In the genomic region with DNA sequence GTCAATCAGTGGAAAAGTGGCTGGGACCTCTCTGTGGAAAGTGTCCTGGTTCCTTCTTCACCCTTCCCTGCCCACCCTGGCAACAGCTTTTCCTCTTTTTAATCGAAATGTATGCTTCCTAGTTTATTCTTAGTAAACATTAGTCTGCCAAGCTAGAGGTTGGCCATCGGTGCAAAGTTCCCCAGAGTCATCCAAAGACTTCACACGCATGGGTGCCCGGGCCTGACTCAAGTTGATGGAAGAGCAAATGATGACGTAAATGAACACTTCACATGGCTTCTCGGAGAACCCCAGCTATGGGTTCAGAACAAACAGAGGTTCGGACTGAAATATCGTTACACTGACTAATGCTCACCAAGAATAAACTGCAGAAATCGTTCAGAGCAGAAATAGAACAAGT, we compare ENCODE assay signal across 20 mouse cellular contexts. TPM values are rescaled to one million over a fixed set of nuclear protein-coding genes. Genes with fewer than 3 reads are reported as not detected.
DNase-seq lines count a peak whose midpoint lies in the region; ATAC-seq and TF ChIP-seq lines count a peak whose summit lies in the region.
"Had no signal": no experiment of that assay in that cellular context is flagged by ENCODE, and none has a peak within 500 bp of the region (broad histone marks: within the 10 kb centered on the region; RNA-seq: fewer than 3 reads in every experiment).

No protein-coding gene starts in this region.

- peak; percentile 15 for ATAC-seq in Patski
- peak; percentile 54; the same call in 1 of the 2 replicates for ATAC-seq in kidney, embryonic 16.5 days (ENCODE audit: low FRiP score, low TSS enrichment)
- ATAC-seq: forebrain, embryonic 16.5 days had no signal

- H3K27me3 ChIP-seq in Patski, result no peaks in the 10 kb centered on the region
- H3K27me3 ChIP-seq in kidney, embryonic 16.5 days (ENCODE audit: insufficient read depth, low read length), result no peaks in the 10 kb centered on the region
- H3K27me3 ChIP-seq: embryonic facial prominence, embryonic 13.5 days; forebrain, embryonic 12.5 days had no signal

- H3K4me3 ChIP-seq in kidney, embryonic 16.5 days (ENCODE audit: low read length), result no peak overlapping the region
- H3K4me3 ChIP-seq: embryonic facial prominence, embryonic 13.5 days; forebrain, embryonic 12.5 days; heart, embryonic 10.5 days had no signal

- DNase-seq in Patski (ENCODE audit: low read depth, low spot score), result peak; percentile 53
- peak; percentile 33 for DNase-seq in brain, adult 2 months (ENCODE audit: low read depth, low spot score)
- peak; percentile 64 to 83 for DNase-seq in kidney, postnatal 25 days
- no peak for DNase-seq in retina, postnatal 1 day
- no peak for DNase-seq in cerebellum, postnatal 4 days (ENCODE audit: low spot score in 2 of 2)
- no peak for DNase-seq in lung, postnatal 36 days
- DNase-seq: adrenal gland, postnatal 10 days; cerebellum, adult 11-12 months; cerebellum, adult 9-10 months; cerebellum, postnatal 25 days; gastrocnemius, postnatal 10 days; heart, adult 18-20 months; heart, postnatal 10 days; heart, postnatal 4 days had no signal

- H3K36me3 ChIP-seq in kidney, embryonic 16.5 days (ENCODE audit: insufficient read depth, low read length), result no peaks in the 10 kb centered on the region
- H3K36me3 ChIP-seq: embryonic facial prominence, embryonic 13.5 days; forebrain, embryonic 12.5 days; heart, embryonic 10.5 days had no signal

- no peak overlapping the region for H3K27ac ChIP-seq in kidney, embryonic 16.5 days (ENCODE audit: low read length)
- H3K27ac ChIP-seq: embryonic facial prominence, embryonic 13.5 days; forebrain, embryonic 12.5 days; heart, embryonic 10.5 days; hindbrain, embryonic 14.5 days had no signal

- no peak overlapping the region for H3K9ac ChIP-seq in kidney, embryonic 16.5 days (replicated peaks; ENCODE audit: low read length)
- H3K9ac ChIP-seq: embryonic facial prominence, embryonic 13.5 days; forebrain, embryonic 12.5 days; hindbrain, embryonic 14.5 days had no signal

- H3K4me2 ChIP-seq in kidney, embryonic 16.5 days (replicated peaks; ENCODE audit: low read depth, low read length), result no peak overlapping the region
- H3K4me2 ChIP-seq: embryonic facial prominence, embryonic 13.5 days; forebrain, embryonic 12.5 days; hindbrain, embryonic 14.5 days had no signal

- no peaks in the 10 kb centered on the region for H3K4me1 ChIP-seq in kidney, embryonic 16.5 days (ENCODE audit: insufficient read depth, low read length)
- H3K4me1 ChIP-seq: embryonic facial prominence, embryonic 13.5 days; forebrain, embryonic 12.5 days; heart, embryonic 10.5 days had no signal

- CTCF ChIA-PET in Patski (lab: Charles Lee), result no interaction called here

- no peak for TF ChIP-seq CTCF in Patski (IDR thresholded peaks at IDR 0.05)

- POLR2A ChIA-PET in Patski (lab: Charles Lee), result no interaction called here

- in situ Hi-C loops in Patski (cut with MboI; ENCODE audit: low pct_unique_long_range_greater_than_20kb), result no loop called here

- no peaks in the 10 kb centered on the region for H3K9me3 ChIP-seq in kidney, embryonic 16.5 days (ENCODE audit: low read length)
- H3K9me3 ChIP-seq: embryonic facial prominence, embryonic 13.5 days; forebrain, embryonic 12.5 days; heart, embryonic 10.5 days had no signal

- WGBS in kidney, embryonic 16.5 days, result 76% methylated on average over 9 of the region's 9 CpGs

RNA-seq across cellular contexts. Expression of a gene that starts 24.4 kb away (rescaled TPM):
- polyA plus RNA-seq in Patski (2021), result 0.39 TPM
- polyA plus RNA-seq in kidney, embryonic 16.5 days (2015; fragmentation: Nextera tagmentation; extraction: Ambion mirVana), result 2.5 and 2.9 TPM in 2 replicates

Comparison
In these comparisons a context has a peak if more than half of its experiments do, and no peak if none do; other contexts are left out.
1. DNase-seq: peak in Patski (single experiment), brain, adult 2 months (single experiment) and kidney, postnatal 25 days (2 of 2); none in retina, postnatal 1 day (single experiment), cerebellum, postnatal 4 days (0 of 2) and lung, postnatal 36 days (single experiment).